Mouse (Mus musculus) heart, embryonic 16.5 days (tissue): Measurements from ENCODE around the gene Tgfbr2. TPM values are rescaled to one million over a fixed set of nuclear protein-coding genes. Genes with fewer than 3 reads are reported as not detected.

ENCODE experiments used
- ATAC-seq: fragments of 200-750 bp; cut with Nextera tagmentation; replicated peaks from 2 replicates; pipeline ENCODE4 v1.8.0; 2017; ENCODE audit warnings: moderate number of reproducible peaks; ENCODE audit not compliant: insufficient read depth, low FRiP score; ENCODE audit errors: extremely low read depth
- H3K27ac ChIP-seq: fragments of 300-500 bp; sonication (generic); 2 replicates; pipeline ENCODE4 v1.5.1; 2014; ENCODE audit warnings: mild to moderate bottlenecking, low read length, control low read depth, moderate library complexity
- H3K27me3 ChIP-seq: fragments of 300-500 bp; sonication (generic); 2 replicates; pipeline ENCODE4 v1.6.1; 2014; ENCODE audit warnings: low read length, mixed read lengths; ENCODE audit not compliant: control insufficient read depth, insufficient read depth
- H3K36me3 ChIP-seq: fragments of 300-500 bp; sonication (generic); 2 replicates; pipeline ENCODE4 v1.6.1; 2014; ENCODE audit not compliant: control insufficient read depth, insufficient read depth
- H3K4me1 ChIP-seq: fragments of 300-500 bp; sonication (generic); 2 replicates; pipeline ENCODE4 v1.6.1; 2014; ENCODE audit warnings: low read length, mixed read lengths; ENCODE audit not compliant: control insufficient read depth, insufficient read depth
- H3K4me2 ChIP-seq: fragments of 300-500 bp; sonication (generic); 2 replicates; pipeline ENCODE4 v1.6.1; 2014; ENCODE audit warnings: low read depth, mild to moderate bottlenecking, control low read depth, low read length
- H3K4me3 ChIP-seq: fragments of 300-500 bp; sonication (generic); 2 replicates; pipeline ENCODE4 v1.5.1; 2014; ENCODE audit warnings: mild to moderate bottlenecking, control low read depth, low read length
- H3K9ac ChIP-seq: fragments of 300-500 bp; sonication (generic); 2 replicates; pipeline ENCODE4 v1.6.1; 2014; ENCODE audit warnings: low read length, control low read depth
- H3K9me3 ChIP-seq: fragments of 300-500 bp; sonication (generic); replicated peaks from 2 replicates; pipeline ENCODE4 v1.6.1; 2016; ENCODE audit warnings: low read length; ENCODE audit not compliant: control insufficient read depth
- WGBS: fragments of 180-500 bp; shearing (Covaris S2); extraction: QIAGEN DNeasy Blood & Tissue Kit; methylation state at CpG from one replicate; pipeline ENCODE4 v1.1.7; 2014; 5-methylcytosine and 5-hydroxymethylcytosine counted together
- polyA plus RNA-seq: library from polyadenylated mRNA; unstranded; fragments of >200 nt; fragmentation: Nextera tagmentation; extraction: Ambion mirVana; gene quantifications from 2 replicates; pipeline ENCODE4 v1.2.1, GENCODE M21; 2015

The Tgfbr2 gene
- polyA plus RNA-seq, 1 experiment from 2014 or later = 23.7 TPM

DNA sequence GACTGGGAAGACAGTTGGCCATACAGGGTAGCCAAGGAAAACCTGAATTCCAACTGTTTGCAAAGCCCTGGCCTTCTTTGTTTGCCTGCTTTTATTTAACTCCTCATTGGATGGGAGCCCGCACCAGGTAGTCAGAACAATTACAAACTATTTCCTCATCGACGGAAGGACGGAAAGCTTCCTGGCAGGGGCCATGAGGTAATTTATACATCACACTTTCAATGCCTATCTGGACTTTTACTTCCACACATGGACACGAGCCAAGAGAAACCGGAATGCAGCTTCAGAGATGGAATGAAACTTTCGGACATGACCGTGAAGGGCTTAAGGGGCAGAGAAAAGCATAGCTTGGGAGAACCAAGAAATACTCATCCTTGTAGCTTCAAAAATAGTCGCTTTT lies 24.0 kb upstream of the Tgfbr2 start:
- Histone ChIP-seq H3K4me2 (peak overlapping the region; percentile 8; the same call in 1 of the 2 replicates), H3K4me1 (peaks cover 5% of the 10 kb centered on the region; the same call in 1 of the 2 replicates), H3K9ac (no peak overlapping the region), H3K36me3 (no peaks in the 10 kb centered on the region), H3K27me3 (no peaks in the 10 kb centered on the region), H3K4me3 (no peak overlapping the region), H3K27ac (no peak overlapping the region), H3K9me3 (no peaks in the 10 kb centered on the region)
- no peak for ATAC-seq
- WGBS = 29% methylated on average over 9 of the region's 9 CpGs

DNA sequence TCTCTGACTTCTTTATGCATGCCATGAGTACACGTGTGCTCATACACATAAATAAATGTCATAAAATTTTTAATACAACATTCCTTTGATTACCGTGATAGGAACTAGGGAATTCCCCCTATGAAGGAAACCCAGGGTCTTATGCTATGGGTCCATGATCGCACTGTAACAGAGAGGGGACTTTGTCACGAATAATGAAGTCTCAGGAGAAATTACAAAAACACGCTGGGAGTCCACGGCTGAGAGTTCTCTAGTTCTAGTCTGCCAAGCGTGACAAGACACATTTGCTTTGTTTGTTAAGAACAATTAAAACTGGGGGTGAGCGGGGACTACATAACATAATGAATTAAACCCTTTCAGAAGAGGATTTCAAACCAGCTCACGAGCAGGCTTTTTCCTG lies 23.3 kb upstream of the Tgfbr2 start:
- H3K4me3 ChIP-seq = no peak overlapping the region
- peaks cover 5% of the 10 kb centered on the region; the same call in 1 of the 2 replicates for H3K4me1 ChIP-seq
- no peak overlapping the region for H3K9ac ChIP-seq
- no peaks in the 10 kb centered on the region for H3K9me3 ChIP-seq
- no peak for ATAC-seq
- H3K27me3 ChIP-seq = no peaks in the 10 kb centered on the region
- H3K4me2 ChIP-seq = no peak overlapping the region
- no peaks in the 10 kb centered on the region for H3K36me3 ChIP-seq
- no peak overlapping the region for H3K27ac ChIP-seq
- WGBS = 77% methylated on average over 9 of the region's 9 CpGs

DNA sequence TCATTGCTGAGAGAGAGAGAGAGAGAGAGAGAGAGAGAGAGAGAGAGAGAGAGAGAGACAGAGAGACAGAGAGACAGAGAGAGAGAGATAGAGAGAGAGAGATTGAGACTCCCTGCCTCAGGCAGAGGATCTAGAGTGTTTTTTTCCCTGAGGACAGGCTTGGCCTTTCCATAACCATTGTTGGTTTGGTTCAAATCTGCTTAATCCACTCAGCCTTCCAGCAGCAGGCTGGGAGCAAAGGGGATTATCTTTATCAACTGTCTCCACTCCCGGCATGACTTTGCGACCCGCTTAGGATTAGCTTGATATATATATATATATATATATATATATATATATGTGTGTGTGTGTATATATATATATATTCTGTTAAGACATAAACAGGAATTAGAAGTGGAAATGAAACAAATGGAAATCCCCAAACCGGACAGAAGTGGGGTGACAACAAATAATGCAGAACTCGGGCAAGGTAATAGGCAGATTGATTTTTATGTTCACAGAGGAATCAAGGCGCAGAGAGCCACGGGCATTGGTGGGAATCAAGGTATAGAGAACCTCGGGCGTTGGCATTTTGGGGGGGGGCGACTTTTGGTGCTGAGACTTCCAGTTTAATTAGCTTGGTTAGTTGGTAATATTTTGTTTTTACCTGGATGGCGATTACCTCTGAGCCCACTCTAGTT lies 22.5 kb upstream of the Tgfbr2 start:
- Histone ChIP-seq H3K9ac (no peak overlapping the region), H3K27me3 (no peaks in the 10 kb centered on the region), H3K4me3 (no peak overlapping the region), H3K9me3 (no peaks in the 10 kb centered on the region), H3K4me1 (peaks cover 5% of the 10 kb centered on the region; the same call in 1 of the 2 replicates), H3K4me2 (no peak overlapping the region), H3K36me3 (no peaks in the 10 kb centered on the region), H3K27ac (no peak overlapping the region)
- 88% methylated on average over 11 of the region's 11 CpGs for WGBS
- ATAC-seq = no peak

DNA sequence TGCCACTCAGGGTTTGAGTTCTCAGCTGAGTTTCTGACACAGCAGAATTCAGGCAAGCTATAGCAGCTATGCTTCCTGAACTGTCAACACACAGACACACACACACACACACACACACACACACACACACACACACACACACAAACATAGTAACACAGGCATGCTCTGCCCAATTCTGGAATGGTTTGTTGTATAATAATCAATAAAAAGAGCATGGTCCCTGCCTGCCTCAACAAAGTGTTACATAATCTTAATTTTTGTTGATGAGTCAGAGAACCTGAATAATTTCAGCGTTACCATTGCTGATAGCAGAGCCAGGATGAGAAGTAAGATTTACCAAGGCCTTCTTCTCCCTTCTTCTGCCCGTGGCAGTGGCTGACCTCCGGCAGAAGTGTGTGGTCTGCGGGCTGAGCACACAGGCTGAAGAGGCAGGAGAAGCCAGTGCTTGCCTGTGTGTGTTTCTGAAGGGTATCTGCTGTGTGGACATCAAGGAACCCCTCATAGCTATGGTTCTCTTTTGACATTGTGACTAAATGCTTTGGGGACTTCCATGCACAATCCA lies 18.8 kb upstream of the Tgfbr2 start:
- Histone ChIP-seq H3K9ac (no peak overlapping the region), H3K4me2 (no peak overlapping the region), H3K27me3 (no peaks in the 10 kb centered on the region), H3K4me3 (no peak overlapping the region), H3K4me1 (peaks cover under 1% of the 10 kb centered on the region), H3K27ac (no peak overlapping the region), H3K9me3 (no peaks in the 10 kb centered on the region), H3K36me3 (no peaks in the 10 kb centered on the region)
- ATAC-seq = no peak
- WGBS = 75% methylated on average over 4 of the region's 4 CpGs

DNA sequence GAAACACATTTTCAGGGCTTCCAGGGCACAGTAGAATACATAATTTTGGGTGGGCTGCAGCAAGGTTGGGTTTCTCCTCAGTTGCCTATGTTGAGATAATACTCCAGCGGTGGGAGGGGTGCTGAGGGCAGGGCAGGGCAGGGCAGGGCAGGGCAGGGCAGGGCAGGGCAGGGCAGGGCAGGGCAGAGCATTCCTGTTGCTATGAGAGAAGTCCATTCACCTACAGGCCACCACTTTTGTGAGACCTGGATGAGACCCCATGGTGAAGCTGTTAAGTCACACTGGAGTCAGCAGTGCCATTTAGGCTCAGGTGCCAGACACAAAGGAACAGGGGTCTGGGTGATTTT lies 18.3 kb upstream of the Tgfbr2 start:
- no peak overlapping the region for H3K27ac ChIP-seq
- no peak overlapping the region for H3K4me3 ChIP-seq
- no peaks in the 10 kb centered on the region for H3K27me3 ChIP-seq
- WGBS = 73% methylated on average over 1 of the region's 1 CpGs
- no peak for ATAC-seq
- H3K4me2 ChIP-seq = no peak overlapping the region
- no peaks in the 10 kb centered on the region; the same call in 1 of the 2 replicates for H3K4me1 ChIP-seq
- H3K36me3 ChIP-seq = no peaks in the 10 kb centered on the region
- H3K9ac ChIP-seq = no peak overlapping the region
- no peaks in the 10 kb centered on the region for H3K9me3 ChIP-seq

DNA sequence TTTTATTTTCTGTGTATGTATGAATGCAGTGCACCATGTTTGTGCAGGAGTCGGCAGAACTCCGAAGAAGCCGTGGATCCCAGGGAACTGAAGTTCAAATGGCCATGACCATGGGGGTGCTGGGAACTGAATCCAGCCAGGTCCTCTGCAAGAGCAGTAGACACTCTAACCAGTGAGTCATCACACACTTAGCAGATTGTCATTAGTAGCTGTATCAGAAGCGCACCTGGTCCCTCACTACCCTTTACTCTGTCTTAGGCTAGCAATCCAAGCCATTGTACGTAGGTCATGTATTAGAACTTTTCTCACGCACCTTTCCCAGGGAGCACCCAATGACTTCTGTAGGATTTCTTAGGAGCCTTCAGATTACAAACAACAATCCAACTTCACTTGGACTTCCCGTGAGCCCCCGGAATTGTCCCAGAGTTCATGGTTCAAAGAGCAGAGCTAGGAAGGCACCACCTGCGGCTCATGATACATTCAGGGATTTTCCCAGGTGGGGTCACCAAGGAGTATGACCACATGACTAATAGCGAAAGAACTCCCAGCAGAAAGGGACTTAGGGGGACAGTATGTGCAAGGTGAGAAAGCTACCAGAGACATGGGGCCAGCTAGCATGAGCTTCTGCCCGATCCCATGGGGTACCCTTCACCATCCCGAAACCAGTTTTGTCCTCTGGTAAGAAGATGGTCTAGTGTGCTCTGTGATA lies 17.8 kb upstream of the Tgfbr2 start:
- Histone ChIP-seq H3K4me1 (no peaks in the 10 kb centered on the region; the same call in 1 of the 2 replicates), H3K4me2 (no peak overlapping the region), H3K27me3 (no peaks in the 10 kb centered on the region), H3K27ac (no peak overlapping the region), H3K4me3 (no peak overlapping the region), H3K36me3 (no peaks in the 10 kb centered on the region), H3K9ac (no peak overlapping the region), H3K9me3 (no peaks in the 10 kb centered on the region)
- WGBS = 94% methylated on average over 12 of the region's 12 CpGs
- ATAC-seq = no peak

DNA sequence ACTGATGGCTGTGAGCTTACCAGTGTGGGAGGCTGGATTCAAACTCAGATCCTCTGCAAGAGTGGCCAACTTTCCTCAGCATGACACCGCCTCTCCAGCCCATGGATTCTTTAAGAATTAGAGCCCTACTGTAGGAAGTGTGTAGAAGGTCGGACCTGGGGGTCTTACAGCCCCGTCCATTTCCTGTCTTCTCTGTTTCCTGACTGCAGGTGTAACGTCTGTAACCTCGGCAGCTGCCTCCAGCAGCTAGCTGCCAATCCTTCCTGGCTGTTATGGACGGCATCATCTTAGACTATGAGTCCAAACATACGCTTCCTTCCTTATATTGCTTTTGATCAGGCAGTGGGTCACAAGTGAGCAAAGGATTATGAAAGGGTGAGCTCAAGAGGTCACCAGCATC lies 17.1 kb upstream of the Tgfbr2 start:
- Histone ChIP-seq H3K27ac (no peak overlapping the region), H3K27me3 (no peaks in the 10 kb centered on the region), H3K4me1 (no peaks in the 10 kb centered on the region; the same call in 1 of the 2 replicates), H3K9ac (no peak overlapping the region), H3K4me2 (no peak overlapping the region), H3K9me3 (no peaks in the 10 kb centered on the region), H3K4me3 (no peak overlapping the region), H3K36me3 (no peaks in the 10 kb centered on the region)
- ATAC-seq = no peak
- 74% methylated on average over 7 of the region's 7 CpGs for WGBS

DNA sequence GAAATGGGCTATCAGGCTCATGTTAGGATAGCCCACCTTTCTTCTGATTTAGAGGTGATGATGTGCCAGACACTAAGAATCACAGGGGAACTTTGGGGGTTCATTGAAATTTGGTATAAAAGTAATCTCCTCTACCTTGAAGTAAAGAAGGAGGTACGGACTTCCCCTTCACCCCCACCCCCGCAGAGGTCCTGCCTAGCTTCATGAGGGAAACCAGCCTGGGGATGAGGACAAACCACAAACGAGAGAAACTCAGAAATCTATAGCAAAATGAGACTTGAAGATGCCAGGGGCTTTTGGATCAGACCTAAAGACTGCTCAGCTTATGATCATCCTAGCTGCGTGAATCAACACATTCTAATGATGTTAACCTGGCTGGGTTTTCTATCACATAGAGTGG lies 14.7 kb upstream of the Tgfbr2 start:
- Histone ChIP-seq H3K9ac (no peak overlapping the region), H3K4me3 (no peak overlapping the region), H3K36me3 (no peaks in the 10 kb centered on the region), H3K9me3 (no peaks in the 10 kb centered on the region), H3K4me2 (no peak overlapping the region), H3K27me3 (no peaks in the 10 kb centered on the region), H3K27ac (no peak overlapping the region), H3K4me1 (no peaks in the 10 kb centered on the region; the same call in 1 of the 2 replicates)
- ATAC-seq = no peak
- 75% methylated on average over 4 of the region's 4 CpGs for WGBS

DNA sequence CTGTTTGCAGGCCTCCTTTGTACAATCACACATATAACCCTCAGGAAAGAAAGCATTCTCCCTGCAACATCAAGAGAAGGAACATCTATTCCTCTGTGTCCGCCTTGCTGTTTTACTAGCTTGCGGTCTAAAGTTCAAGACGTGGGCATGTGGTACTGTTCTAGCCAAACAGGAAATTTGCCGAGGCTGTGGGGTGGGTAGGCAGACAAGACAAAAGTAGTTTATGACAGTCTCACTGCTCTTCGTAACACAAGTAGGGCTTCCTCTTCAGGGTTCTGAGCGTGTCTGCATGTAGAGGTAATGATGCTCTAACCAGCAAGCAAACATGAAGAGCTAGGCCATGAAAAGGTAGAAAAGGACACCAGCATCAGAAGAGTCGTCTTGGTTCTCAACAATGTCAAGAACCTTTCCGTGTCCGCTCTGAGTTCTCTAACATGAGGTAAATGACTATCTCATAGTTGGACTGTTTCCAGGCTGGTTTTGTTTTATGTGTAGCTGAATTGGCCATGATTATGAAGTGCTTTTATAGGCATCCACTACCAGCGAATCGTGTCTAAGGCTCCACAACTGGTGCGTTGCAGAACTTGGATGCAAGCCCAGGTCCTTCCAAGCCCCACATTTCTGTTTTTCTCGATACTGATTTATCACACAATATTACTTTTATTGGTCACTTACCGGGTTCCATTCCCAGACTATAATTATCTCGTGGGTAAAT lies 13.9 kb upstream of the Tgfbr2 start:
- Histone ChIP-seq H3K9me3 (no peaks in the 10 kb centered on the region), H3K27me3 (no peaks in the 10 kb centered on the region), H3K9ac (no peak overlapping the region), H3K4me2 (no peak overlapping the region), H3K36me3 (no peaks in the 10 kb centered on the region), H3K27ac (no peak overlapping the region), H3K4me3 (no peak overlapping the region), H3K4me1 (no peaks in the 10 kb centered on the region; the same call in 1 of the 2 replicates)
- 64% methylated on average over 15 of the region's 15 CpGs for WGBS
- ATAC-seq = no peak
